Mouse (Mus musculus) layer of hippocampus, postnatal 10 days (tissue): ENCODE data around the gene Ppp3ca. TPM values are rescaled to one million over a fixed set of nuclear protein-coding genes. Genes with fewer than 3 reads are reported as not detected.

Source experiments
- DNase-seq, 2 experiments: peaks; one replicate each; pipeline ENCODE4 v3.0.0; 2021; ENCODE audit warnings: low spot score in 2 of 2
- total RNA-seq, 2 experiments: library from RNA; stranded (reverse); gene quantifications; 2 replicates each; pipeline ENCODE4 v1.2.3; 2021

Ppp3ca gene
- total RNA-seq, 2 experiments from 2014 or later: 787 to 796 TPM

DNA sequence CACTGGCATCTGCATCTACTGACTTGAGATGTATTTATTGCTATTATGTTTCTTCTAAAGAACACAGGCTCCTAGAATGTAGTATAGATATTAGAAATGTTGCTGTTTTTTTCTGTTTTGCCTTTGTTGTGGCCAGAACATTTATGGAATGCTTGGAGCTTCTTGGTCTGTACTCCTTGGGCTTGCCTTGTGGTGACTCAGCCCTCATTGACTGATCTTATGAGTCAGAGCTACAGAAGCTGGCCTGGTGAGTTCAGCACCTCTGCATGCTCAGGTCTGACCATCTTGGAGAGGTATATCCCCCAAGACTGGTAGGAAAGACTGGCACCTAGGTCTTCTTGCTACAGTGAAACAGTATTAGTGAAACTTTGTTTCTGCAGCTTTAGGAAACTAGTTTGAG lies 52.6 kb downstream of the Ppp3ca start:
- no peak for DNase-seq

- no peak for DNase-seq
Measured at GRCm38 (mm10) chr3:136725311-136726156, 55.6 kb downstream of the Ppp3ca start.

DNA sequence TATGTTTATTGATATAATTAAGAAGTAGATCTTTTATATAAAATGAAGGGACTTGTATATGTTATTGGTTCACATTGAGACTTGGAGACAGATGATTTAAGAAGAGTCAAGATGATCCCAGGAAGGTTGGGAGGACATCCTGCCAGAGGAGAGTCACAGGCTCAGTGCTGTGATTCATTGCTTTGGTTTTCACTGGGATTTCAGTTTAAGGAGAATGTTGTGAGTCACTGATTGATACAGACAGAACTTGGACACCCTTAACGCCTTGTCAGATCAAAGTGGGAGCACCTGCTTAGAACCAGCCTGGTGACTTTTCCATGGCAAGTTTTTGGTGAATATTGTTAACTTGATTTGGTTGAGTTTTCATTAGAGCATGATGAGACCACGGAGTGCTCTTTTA lies 58.0 kb downstream of the Ppp3ca start:
- no peak for DNase-seq

GRCm38 (mm10) chr3:136729978-136730377 lies 60.1 kb downstream of the Ppp3ca start:
- no peak for DNase-seq

DNA sequence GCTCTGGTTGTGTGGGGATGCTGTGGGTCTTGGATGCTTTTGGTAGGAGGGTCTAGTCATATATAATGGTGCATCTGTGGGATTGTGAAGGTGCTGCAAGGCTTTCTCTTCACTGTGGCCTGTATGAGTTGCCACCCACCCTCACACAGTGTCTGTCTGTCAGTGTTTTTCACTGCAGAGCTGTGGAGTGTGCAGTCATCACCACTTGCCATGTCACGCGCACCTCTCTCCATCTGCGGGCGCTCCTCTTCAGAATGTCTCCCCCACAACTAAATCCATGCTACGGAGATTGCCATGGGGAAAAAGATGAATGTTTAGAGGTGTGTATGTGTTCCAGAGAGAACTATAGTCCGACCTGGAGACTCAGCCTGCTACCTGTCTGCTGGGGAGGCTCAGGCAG lies 61.7 kb downstream of the Ppp3ca start:
- no peak for DNase-seq

DNA sequence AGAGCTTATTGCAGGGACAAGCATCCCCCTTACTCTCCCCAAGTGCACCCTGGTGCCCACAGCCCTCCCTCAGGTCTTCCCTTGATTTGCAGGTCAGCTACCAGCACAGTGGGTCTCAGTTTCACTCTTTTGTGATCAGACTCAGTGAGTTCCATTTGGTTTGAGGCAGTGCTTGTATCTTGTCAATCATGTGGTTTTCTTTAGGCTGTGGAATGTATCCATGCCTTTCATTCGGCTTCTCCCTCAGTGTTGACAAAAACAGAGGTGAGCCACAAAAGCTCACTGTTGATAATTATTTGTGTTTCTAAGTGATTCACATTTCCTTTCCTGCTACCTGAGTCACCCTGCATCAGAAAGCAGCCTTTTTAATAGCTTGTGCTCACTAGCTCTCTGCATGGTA lies 66.1 kb downstream of the Ppp3ca start:
- DNase-seq: no peak

DNA sequence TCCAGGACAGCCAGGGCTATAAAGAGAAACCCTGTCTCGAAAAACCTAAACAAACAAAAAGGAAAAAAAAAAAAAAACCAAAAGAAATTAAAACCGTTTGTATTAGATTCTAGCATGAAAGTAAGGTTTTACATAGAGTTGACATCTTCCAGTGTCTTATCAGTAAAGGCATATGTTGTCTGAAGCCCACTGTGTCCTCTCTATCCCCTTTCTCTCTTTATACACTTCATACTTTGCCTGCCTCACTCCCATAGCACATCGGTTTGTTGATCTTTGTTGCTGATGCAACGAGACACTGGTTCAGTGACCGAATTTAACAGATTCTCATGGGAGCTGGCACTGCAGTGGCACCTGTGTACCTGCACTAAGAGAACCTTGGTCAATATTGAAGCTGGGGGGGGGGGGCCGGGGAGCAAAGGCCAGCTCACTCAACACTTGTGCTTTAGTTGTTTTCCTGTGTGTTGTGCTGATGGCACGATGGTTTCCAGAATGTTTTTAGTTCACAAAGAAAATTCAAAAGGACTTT lies 66.9 kb downstream of the Ppp3ca start:
- no peak for DNase-seq

GRCm38 (mm10) chr3:136738474-136738873 lies 68.5 kb downstream of the Ppp3ca start:
- no peak for DNase-seq

- DNase-seq: no peak
Measured at GRCm38 (mm10) chr3:136738914-136739313, 69.0 kb downstream of the Ppp3ca start.

DNA sequence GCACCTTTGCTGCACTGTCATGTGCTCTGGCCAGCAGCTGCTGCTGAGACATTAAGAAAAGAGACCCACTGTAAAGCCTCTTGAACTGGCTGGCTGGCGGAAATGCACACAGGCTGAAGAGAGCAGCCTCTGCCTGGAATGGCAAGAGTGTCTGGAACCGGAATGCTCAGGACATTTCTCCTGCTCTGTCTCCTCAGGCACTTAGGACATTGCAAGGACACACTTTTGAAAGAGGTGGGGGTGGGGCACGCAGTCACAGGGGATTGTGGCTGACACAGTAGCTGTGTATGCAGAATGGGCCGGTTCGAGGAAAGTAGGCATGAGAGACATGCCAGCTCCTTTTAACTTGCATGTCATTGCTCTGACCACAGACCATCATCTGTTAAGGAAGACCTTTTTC lies 71.7 kb downstream of the Ppp3ca start:
- DNase-seq: no peak

- DNase-seq: no peak
Measured at GRCm38 (mm10) chr3:136742258-136743057, 72.5 kb downstream of the Ppp3ca start.

DNA sequence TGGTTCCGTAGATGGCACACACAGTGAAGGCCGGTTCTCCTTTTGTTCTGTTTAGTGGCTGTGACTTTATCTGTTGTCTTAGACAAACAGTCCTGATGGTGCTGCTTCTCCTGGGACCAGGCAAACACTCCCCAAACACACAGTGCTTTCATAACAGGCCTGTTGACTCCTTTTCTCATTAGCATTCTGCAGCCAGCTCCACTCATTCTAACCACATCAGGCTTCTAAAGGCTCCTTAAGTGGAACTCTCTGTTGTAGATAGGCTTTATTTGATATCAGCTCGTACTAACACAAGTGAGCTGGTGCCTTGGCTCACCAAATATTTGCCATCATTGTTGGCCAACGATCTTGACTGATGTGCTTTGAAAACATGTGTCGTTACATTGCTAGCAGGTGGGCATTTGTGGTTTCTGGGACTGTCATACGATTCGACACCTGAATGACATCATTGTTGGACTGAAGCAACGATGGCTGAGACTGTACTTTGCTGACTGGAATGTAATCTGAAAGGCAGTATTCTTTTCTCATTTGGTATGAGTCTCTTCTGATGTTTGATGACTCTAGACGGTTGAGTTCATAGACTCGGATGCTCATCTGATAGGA lies 74.5 kb downstream of the Ppp3ca start:
- DNase-seq: no peak

- no peak for DNase-seq
Measured at GRCm38 (mm10) chr3:136745456-136745855, 75.5 kb downstream of the Ppp3ca start.

GRCm38 (mm10) chr3:136748761-136749476 lies 79.0 kb downstream of the Ppp3ca start:
- no peak for DNase-seq

DNA sequence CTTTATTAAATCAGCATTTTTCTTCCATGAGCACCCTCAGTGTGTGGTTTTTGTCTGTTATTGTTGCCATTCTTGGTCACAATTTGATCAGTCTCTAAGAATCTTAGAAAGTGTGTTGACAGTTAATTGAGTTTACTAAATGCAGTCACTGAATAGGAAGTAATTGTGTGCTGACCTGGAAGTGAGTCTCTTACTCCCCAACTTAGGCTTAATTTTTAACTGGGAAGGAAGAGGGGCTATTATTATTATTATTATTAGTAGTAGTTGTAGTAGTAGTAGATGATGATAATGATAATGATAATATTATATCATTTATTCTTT lies 79.5 kb downstream of the Ppp3ca start:
- DNase-seq: no peak

GRCm38 (mm10) chr3:136749951-136750350 lies 80.0 kb downstream of the Ppp3ca start:
- no peak for DNase-seq

DNA sequence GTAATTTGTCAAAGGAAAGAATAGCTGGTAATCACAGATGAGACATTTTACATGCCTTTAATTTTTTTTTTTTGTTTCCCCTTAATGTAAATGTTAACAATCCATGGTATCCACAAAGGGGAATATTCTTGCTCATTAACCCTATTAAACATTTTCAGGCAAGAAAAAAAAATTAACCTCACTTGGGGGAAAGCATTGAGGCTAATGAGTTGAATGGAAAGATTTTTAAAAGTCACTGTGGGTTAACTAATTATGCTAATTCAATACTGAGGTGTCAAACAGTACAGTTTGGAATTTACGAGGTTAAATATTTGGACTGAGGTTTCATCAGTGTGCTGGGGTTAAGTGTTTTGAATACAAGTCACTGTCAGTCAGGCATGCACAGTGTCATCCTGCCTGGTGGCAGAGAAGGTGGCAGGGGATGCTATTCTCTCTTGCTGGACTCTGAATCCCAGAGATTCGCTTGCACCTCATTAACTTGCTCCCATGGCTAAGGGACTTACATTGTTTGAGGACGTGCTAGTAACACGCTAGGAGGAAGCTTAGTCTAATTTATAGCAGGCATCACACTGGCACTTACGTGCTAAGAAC lies 82.3 kb downstream of the Ppp3ca start:
- no peak for DNase-seq

GRCm38 (mm10) chr3:136756137-136756536 lies 86.2 kb downstream of the Ppp3ca start:
- DNase-seq: no peak

- no peak for DNase-seq
Measured at GRCm38 (mm10) chr3:136759446-136759845, 89.5 kb downstream of the Ppp3ca start.

DNA sequence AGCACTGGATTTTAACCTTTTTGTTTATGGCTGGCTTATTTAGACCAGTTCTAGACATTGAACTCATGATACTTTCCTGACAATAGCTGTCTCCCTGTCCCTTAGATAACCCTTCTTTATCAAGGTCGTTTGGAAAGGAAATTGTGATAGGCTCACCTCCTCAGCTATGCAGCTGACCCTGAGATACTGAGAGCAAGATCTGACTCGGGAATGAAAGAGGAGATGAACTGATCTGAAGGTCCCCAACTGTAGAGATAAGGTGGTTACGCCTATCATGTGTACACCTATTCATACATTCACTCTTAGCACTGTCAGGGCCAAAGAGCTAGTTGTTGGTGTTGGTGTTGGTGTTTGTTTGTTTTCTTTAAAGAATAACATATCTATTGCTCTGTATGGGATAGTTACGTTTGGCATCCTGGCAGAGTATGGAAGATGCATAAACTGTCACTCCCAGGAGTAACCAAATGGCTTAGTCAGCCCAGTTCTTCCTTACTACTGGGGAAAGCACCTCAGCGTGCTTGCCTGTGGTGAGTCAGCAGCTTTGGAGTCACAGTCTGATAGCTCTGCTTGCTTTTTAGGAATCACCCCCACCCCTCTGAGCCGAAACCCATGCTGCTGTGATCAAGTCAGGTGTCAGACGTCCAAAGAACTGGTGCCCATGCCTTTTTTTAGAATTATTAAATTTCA lies 91.5 kb downstream of the Ppp3ca start:
- no peak for DNase-seq
